Mouse (Mus musculus): ENCODE measurements around the gene Sh3bp5l.

- TF ChIP-seq CTCF (IDR thresholded peaks at IDR 0.05; ENCODE audit: low read depth) (no peak), EP300 (IDR thresholded peaks at IDR 0.05; ENCODE audit: low read depth) (no peak)
Observed at GRCm38 (mm10) chr11:58354927-58355326, 24.4 kb downstream of the Sh3bp5l start.

All from liver, postnatal 0 days (tissue).